Mouse (Mus musculus): ENCODE results near the gene Tyw1. TPM values are rescaled to one million over a fixed set of nuclear protein-coding genes. Genes with fewer than 3 reads are reported as not detected.

Tyw1 gene
- total and polyA plus RNA-seq, 3 experiments = 8.2 to 32.3 (median 25.8) TPM

GRCm38 (mm10) chr5:130264433-130265005 lies 9.1 kb downstream of the Tyw1 start:
- DNase-seq = peak; percentile 71

DNA sequence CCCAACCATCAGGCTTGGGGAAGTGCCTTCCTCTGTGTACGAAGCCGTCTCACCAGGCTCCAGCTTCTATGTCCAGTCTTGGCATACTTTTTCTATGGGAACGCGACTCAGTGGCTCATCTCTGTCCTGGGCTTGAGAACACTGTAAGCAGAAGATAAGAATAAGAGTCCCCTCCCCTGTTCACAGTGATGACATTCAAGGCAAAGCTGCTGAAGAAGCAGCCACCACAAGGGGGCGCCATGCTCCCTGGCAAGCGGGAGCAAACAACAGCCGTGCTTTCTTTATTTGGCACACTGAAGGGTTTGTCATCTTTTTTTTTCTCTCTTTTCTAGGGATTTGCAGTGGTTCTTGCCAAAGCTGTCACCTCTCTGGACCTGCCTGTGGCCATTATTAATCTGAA lies 11.2 kb downstream of the Tyw1 start:
- DNase-seq = peak; percentile 48

DNA sequence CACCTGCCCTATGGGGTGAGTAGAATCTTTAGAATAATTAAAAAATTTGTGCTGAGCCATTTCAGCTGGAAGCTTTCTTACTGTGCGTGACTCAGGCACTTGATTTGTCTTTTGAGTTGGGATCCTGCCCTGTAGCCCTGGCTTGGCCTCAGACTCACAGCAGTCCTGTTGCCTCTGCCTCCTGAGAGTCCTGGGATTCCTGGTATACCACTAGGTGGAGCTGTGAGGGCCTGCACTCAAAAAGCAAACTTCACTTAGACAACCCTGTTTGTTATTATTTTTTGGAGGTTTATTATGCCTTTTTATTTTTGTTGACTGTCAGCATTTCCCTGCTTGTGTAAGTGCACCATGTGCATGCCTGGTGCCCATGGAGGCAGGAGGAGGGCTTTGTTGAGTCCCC lies 11.9 kb downstream of the Tyw1 start:
- DNase-seq = peak; percentile 74

GRCm38 (mm10) chr5:130268976-130269375 lies 13.6 kb downstream of the Tyw1 start:
- peak; percentile 79 for DNase-seq

GRCm38 (mm10) chr5:130272344-130272743 lies 16.9 kb downstream of the Tyw1 start:
- DNase-seq = no peak

GRCm38 (mm10) chr5:130273046-130273445 lies 17.6 kb downstream of the Tyw1 start:
- DNase-seq = peak; percentile 29

- DNase-seq = peak; percentile 33
Observed at GRCm38 (mm10) chr5:130275509-130275908, 20.1 kb downstream of the Tyw1 start.

DNA sequence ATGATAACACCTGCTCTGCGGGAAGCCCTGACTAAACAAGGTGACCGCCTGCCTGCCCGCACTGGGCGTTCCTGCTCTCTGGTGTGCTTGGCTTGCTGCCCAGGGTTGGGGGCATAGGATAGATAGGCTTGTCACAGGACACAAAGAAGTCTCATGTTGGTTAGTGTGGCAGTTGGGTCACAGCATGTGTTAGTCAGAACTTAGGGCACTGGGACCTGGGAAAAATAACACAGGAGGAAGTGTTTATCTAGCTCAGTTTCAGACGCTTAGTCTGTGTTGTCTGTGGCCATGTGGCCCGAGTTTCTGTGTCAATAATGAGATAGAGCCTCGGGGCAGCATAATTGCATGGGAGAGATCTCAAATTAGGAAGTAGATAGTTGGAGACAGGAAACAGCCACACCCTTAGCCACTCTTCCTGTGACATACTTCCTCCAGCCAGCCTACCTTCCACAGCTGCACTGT lies 22.6 kb downstream of the Tyw1 start:
- DNase-seq = no peak

- no peak for DNase-seq
Observed at GRCm38 (mm10) chr5:130283079-130283732, 27.8 kb downstream of the Tyw1 start.

DNA sequence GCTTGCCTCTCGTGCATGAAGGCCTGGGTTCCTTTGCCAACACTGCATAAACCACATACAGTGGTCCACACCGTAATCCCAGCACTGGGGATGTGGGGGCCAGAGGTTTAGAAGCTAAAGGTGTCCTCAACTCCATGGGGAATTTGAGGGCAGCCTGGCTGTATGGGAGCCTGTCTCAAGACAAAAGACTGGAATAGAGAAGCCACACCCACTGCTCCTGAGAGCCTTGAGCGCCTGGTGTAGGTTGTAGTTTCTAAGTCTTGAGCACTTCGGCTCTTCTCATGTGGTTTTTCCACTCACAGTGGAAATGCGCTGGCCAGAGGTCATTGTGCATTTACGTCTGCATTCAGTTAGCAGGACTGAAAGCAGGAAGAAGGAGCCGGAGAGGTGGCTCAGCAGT lies 32.7 kb downstream of the Tyw1 start:
- no peak for DNase-seq

DNA sequence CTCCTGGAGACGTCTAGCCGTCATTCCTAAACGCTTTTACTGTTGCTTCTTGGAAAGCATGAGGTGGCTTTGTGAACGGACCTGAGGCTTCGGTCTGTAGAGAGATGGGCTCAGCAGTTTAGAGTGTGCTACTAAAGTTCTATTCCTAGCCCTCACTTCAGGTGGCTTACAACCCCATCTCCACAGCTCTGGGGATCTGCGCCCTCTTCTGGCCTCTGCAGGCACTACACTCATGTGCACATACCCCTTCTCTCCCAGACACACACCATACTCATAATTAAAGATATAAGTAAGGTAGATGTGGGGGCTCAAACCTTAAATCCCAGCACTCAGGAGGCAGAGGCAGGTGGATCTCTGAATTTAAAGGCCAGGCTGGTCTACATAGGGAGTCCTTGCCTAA lies 34.8 kb downstream of the Tyw1 start:
- DNase-seq = no peak

GRCm38 (mm10) chr5:130290775-130291174 lies 35.4 kb downstream of the Tyw1 start:
- peak; percentile 26 for DNase-seq

- no peak for DNase-seq
Observed at GRCm38 (mm10) chr5:130292976-130293375, 37.6 kb downstream of the Tyw1 start.

DNA sequence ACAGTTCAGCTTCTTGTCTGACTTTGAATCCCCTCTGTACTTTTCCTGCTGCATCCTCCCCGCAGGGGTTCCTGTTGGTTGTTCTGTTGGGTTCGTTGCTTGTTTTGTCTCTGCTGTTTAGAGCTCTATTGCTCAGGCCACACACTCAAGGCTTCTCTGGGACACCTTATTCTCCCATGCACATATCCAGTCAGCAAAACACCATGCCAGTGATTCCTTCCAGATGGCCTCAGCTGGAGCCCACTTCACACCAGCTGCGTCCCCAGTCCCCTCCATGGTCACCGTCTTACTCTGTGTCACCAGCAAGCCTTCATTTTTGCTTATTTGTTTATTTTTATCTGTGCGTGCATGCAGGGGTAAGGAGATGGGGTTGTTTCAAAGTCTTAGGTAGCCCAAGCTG lies 38.5 kb downstream of the Tyw1 start:
- no peak for DNase-seq

GRCm38 (mm10) chr5:130294598-130294997 lies 39.2 kb downstream of the Tyw1 start:
- DNase-seq = no peak

- no peak for DNase-seq
Observed at GRCm38 (mm10) chr5:130296071-130296470, 40.7 kb downstream of the Tyw1 start.

DNA sequence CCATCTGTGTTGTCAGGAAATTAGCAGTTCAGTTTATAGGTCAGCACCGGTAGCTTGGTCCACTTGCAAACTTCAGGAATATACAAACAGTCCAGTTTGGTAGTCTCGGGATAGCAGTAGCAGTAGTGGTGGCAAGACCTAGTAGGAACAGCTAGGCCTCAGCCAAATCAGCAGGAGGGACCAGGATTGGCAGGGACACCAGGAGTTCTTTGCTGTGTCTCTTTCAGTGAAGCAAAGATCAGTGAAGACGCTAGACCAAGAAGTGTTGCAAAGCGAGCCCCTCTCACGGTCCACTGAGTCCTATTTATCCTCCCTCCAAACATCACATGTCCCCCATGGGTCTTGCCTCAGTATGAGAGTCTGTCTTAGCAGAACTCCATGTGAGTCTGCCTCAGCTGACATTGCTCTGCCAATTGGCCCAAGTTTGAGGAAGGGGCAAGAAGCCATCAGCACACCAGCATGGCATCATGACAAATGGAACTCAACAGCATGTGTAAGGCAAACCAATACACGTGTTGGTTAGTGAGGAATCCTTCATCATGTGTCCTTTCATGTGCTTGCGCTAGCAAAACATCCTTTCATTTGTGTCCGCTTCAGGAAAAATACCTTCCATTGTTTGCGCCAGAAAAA lies 43.5 kb downstream of the Tyw1 start:
- no peak for DNase-seq

DNA sequence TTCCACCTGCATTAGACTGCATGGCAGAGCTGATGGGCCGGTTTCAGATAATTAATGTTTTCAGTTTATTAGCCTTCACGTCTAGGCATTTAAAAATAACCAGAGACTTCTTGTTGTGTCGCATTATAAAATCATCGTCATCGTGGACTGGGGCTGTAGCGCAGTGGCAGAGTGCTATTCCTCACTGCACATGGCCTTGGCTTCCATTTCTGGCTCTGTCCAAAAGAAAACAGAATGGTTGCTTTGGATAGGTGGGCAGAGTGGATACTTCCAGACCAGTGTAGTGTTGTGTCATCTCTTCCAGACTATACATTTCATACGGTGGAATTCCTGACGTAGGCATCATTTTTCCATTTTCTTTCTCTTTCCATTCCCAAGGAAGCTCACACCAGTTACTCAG lies 44.1 kb downstream of the Tyw1 start:
- DNase-seq = no peak

- DNase-seq = no peak
Observed at GRCm38 (mm10) chr5:130303611-130304010, 48.2 kb downstream of the Tyw1 start.

- no peak for DNase-seq
Observed at GRCm38 (mm10) chr5:130307921-130308320, 52.5 kb downstream of the Tyw1 start.

GRCm38 (mm10) chr5:130310077-130310476 lies 54.7 kb downstream of the Tyw1 start:
- no peak for DNase-seq

- peak; percentile 67 for DNase-seq
Observed at GRCm38 (mm10) chr5:130310827-130311226, 55.4 kb downstream of the Tyw1 start.

GRCm38 (mm10) chr5:130313488-130313887 lies 58.1 kb downstream of the Tyw1 start:
- peak; percentile 56 for DNase-seq

DNA sequence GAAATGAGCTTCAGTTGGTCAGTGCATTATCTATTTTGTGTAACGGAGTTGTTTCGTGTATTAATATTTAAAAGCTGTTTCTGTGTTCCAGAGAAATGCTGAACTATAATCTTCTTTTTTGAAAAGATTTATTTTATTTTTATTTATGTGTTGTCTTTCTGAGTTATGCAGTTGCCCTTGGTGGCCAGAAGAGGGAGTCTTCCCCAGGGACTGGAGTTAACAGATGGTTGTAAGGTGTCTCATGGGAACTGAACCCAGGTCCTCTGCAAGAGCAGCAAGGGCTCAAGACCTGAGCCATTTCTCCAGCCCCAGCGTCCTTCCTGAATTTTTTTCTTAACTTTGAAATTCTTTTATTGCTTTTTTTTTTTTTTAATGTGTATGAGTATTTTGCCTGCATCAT lies 59.5 kb downstream of the Tyw1 start:
- no peak for DNase-seq

Data from adrenal gland, adult 2 months (tissue).